Mouse (Mus musculus): ENCODE results near the gene Stag1. TPM values are rescaled to one million over a fixed set of nuclear protein-coding genes. Genes with fewer than 3 reads are reported as not detected.
A peak's percentile ranks its signal among the peaks of the same experiment; 100 is the strongest.

Stag1 gene
- polyA plus RNA-seq, 1 experiment from 2014 or later = 28.9 TPM

DNA sequence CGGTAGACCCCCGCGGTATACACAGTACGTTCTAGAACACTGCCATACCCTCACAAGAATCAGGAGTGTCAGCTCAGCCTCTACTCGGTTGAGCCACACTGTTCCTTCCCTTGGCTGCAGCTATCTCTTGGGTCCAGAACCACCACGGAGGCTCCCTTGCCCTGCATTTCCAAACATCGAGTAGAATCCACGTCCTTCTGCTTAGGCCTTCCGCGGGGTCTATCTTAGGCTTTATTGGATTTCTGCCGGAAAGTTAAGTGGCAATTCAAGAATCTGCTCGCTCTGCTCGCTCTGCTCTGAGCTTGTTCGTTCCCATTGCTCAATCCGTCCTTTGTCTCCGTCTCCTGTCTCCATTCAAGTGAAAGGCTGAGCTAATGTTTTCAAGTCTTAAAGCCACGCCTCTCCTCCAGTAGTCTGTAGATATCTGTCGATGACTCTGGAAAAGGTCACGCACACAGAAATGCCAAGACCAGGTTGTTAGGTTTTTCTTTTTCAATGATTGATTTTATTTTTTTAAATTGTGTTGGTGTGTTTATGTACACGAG lies 17.3 kb upstream of the Stag1 start:
- no peak overlapping the region for H3K4me3 ChIP-seq
- 48% methylated on average over 20 of the region's 20 CpGs for WGBS

GRCm38 (mm10) chr9:100581543-100582492 lies 15.8 kb upstream of the Stag1 start:
- peak; percentile 59; the same call in 1 of the 2 replicates for ATAC-seq (ENCODE audit: low FRiP score, low read depth)
- WGBS = 24% methylated on average over 13 of the region's 13 CpGs

More for the DNA sequence above, 17.3 kb upstream of the Stag1 start:
- Histone ChIP-seq H3K4me2 (no peak overlapping the region), H3K27ac (replicated peaks) (no peak overlapping the region), H3K9ac (no peak overlapping the region), H3K36me3 (no peaks in the 10 kb centered on the region), H3K27me3 (no peaks in the 10 kb centered on the region), H3K4me1 (replicated peaks) (peaks cover 17% of the 10 kb centered on the region), H3K9me3 (no peaks in the 10 kb centered on the region)
- no peak for ATAC-seq (ENCODE audit: low FRiP score, low read depth)

DNA sequence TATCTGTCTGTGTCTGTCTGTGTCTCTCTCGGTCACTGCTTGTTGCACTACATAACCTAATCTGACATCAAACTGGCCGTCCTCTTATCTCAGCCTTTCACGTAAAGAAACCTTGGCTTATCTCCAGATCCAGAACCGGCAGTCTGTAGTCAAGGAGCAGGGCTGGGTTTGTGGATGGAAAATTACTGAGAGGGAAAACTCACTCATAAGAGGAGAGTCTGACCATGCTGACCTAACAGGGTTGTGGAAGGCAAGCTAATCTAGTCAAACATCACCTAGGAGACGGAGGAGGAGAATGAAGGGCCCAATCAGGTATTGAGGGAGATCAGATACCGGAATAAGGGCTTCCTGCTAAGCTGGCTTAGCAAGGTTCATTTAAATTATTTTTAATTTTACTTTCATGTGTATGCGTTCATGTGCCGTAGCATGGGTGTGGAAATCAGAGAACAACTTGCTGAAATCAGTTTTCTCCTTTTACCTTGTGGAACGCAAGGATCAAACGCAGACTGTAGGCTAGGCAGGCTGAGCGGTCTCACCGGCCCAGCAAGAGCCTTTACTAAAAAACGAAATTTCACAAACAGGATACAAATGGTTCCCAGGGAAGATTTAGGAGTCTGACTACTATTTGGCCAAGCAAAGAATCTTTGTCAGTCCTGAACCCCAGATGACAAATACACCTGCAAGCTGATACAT lies 14.6 kb upstream of the Stag1 start:
- Histone ChIP-seq H3K9ac (no peak overlapping the region), H3K4me1 (replicated peaks) (peaks cover 17% of the 10 kb centered on the region), H3K4me2 (no peak overlapping the region), H3K4me3 (no peak overlapping the region), H3K27ac (replicated peaks) (no peak overlapping the region; the same call in 1 of the 2 replicates), H3K9me3 (no peaks in the 10 kb centered on the region), H3K36me3 (no peaks in the 10 kb centered on the region), H3K27me3 (no peaks in the 10 kb centered on the region)
- ATAC-seq (ENCODE audit: low FRiP score, low read depth) = no peak
- WGBS = 59% methylated on average over 13 of the region's 13 CpGs

More at GRCm38 (mm10) chr9:100581543-100582492, 15.8 kb upstream of the Stag1 start:
- Histone ChIP-seq H3K4me3 (no peak overlapping the region), H3K4me2 (no peak overlapping the region), H3K9ac (no peak overlapping the region), H3K36me3 (no peaks in the 10 kb centered on the region), H3K9me3 (no peaks in the 10 kb centered on the region), H3K27me3 (no peaks in the 10 kb centered on the region), H3K4me1 (replicated peaks) (peaks cover 17% of the 10 kb centered on the region), H3K27ac (replicated peaks) (peak overlapping the region; percentile 12)

DNA sequence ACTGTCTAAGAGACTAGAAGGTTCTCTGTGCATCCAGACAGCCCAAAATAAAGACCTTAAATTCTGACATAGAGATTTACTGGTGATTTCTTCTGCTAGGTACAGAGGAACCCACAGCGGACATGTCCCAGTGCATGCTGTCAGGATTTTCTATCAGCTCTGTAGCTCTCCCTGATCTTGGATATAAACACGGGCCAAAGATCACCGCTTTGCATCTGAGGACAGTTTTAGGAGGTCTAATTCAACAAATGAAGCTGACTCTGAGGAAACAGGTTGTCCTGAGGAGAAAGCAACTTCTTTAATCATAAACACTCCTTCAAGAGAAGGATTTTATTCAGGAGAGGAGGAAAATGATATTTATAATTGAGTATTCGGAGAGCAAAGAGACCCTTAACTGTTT lies 13.6 kb upstream of the Stag1 start:
- Histone ChIP-seq H3K9ac (no peak overlapping the region), H3K27me3 (no peaks in the 10 kb centered on the region), H3K27ac (replicated peaks) (no peak overlapping the region), H3K9me3 (no peaks in the 10 kb centered on the region), H3K36me3 (no peaks in the 10 kb centered on the region), H3K4me1 (replicated peaks) (peaks cover 17% of the 10 kb centered on the region), H3K4me3 (no peak overlapping the region), H3K4me2 (no peak overlapping the region)
- 93% methylated on average over 4 of the region's 4 CpGs for WGBS
- ATAC-seq (ENCODE audit: low FRiP score, low read depth) = no peak

GRCm38 (mm10) chr9:100590462-100590861 lies 7.1 kb upstream of the Stag1 start:
- Histone ChIP-seq H3K4me2 (no peak overlapping the region), H3K9me3 (no peaks in the 10 kb centered on the region), H3K4me3 (no peak overlapping the region), H3K4me1 (replicated peaks) (no peaks in the 10 kb centered on the region), H3K27ac (replicated peaks) (no peak overlapping the region), H3K9ac (no peak overlapping the region), H3K36me3 (no peaks in the 10 kb centered on the region), H3K27me3 (no peaks in the 10 kb centered on the region)
- 69% methylated on average over 4 of the region's 4 CpGs for WGBS
- ATAC-seq (ENCODE audit: low FRiP score, low read depth) = no peak

- Histone ChIP-seq H3K27ac (replicated peaks) (no peak overlapping the region), H3K36me3 (no peaks in the 10 kb centered on the region), H3K4me3 (no peak overlapping the region), H3K9ac (no peak overlapping the region), H3K4me2 (no peak overlapping the region), H3K27me3 (no peaks in the 10 kb centered on the region), H3K9me3 (no peaks in the 10 kb centered on the region), H3K4me1 (replicated peaks) (peaks cover 8% of the 10 kb centered on the region)
- ATAC-seq (ENCODE audit: low FRiP score, low read depth) = no peak
- 87% methylated on average over 8 of the region's 8 CpGs for WGBS
Observed at GRCm38 (mm10) chr9:100596317-100596716, 1.3 kb upstream of the Stag1 start.

DNA sequence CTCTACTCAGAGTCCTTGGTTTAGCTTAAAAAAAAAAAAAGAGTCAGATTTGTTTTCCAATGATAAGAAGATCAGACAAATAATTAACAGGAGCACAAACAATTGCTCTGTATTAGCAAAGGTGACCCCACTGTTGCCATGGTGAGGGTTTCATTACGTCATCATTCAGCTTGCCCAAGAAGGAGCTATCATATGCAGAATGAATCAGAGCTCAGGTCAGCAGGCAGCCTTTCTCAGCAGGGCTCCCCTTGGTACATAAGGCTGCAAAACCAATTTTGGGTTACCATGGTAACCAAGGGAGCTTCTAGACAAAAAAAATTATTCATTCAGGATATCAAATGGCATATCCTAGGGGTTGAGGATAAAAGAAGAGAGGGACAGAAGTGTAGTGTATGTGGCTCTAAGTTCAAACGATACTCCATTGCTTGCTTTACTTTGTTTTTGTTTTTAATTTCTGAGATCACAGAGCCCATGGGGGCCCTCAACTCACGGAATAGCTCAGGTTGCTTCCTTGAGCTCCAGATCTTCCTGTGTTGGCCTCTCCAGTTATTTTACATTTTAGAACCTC lies 2.2 kb downstream of the Stag1 start:
- H3K27me3 ChIP-seq = no peaks in the 10 kb centered on the region
- peaks cover 8% of the 10 kb centered on the region for H3K4me1 ChIP-seq (replicated peaks)
- H3K4me3 ChIP-seq = no peak overlapping the region
- H3K9me3 ChIP-seq = no peaks in the 10 kb centered on the region
- ATAC-seq (ENCODE audit: low FRiP score, low read depth) = peak; percentile 59; the same call in 1 of the 2 replicates
- no peak overlapping the region for H3K4me2 ChIP-seq
- 28% methylated on average over 3 of the region's 3 CpGs for WGBS
- no peak overlapping the region for H3K9ac ChIP-seq
- peak overlapping the region; percentile 53 for H3K27ac ChIP-seq (replicated peaks)
- H3K36me3 ChIP-seq = no peaks in the 10 kb centered on the region

GRCm38 (mm10) chr9:100602130-100602529 lies 4.5 kb downstream of the Stag1 start:
- Histone ChIP-seq H3K27me3 (no peaks in the 10 kb centered on the region), H3K27ac (replicated peaks) (no peak overlapping the region), H3K4me2 (no peak overlapping the region), H3K9me3 (no peaks in the 10 kb centered on the region), H3K9ac (no peak overlapping the region), H3K4me3 (no peak overlapping the region), H3K36me3 (no peaks in the 10 kb centered on the region), H3K4me1 (replicated peaks) (peaks cover 16% of the 10 kb centered on the region)
- 87% methylated on average over 1 of the region's 1 CpGs for WGBS
- ATAC-seq (ENCODE audit: low FRiP score, low read depth) = no peak

DNA sequence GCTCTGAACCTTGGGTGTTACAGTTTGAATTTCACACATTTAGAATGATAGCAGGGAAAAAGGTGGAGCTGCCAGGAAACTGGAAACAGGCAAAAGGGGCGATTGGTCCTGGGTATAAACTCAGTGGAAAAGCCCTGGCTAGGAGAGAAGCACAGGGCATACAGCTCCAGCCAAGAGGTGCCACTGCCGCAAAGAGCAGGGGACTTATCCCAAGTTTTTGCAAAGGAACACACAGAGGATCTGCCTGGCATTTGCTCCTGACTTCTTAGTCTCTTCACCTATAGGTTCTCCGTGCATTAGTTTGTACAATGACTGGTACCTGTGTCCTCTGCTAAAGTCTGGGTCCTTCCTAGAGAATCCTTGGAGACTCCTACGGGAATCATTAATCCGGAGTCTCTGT lies 5.6 kb downstream of the Stag1 start:
- no peak for ATAC-seq (ENCODE audit: low FRiP score, low read depth)
- H3K4me3 ChIP-seq = no peak overlapping the region
- no peaks in the 10 kb centered on the region for H3K36me3 ChIP-seq
- WGBS = 76% methylated on average over 5 of the region's 5 CpGs
- H3K27ac ChIP-seq (replicated peaks) = no peak overlapping the region
- no peak overlapping the region for H3K9ac ChIP-seq
- H3K4me2 ChIP-seq = no peak overlapping the region
- H3K4me1 ChIP-seq (replicated peaks) = peaks cover 16% of the 10 kb centered on the region
- no peaks in the 10 kb centered on the region for H3K27me3 ChIP-seq
- H3K9me3 ChIP-seq = no peaks in the 10 kb centered on the region

DNA sequence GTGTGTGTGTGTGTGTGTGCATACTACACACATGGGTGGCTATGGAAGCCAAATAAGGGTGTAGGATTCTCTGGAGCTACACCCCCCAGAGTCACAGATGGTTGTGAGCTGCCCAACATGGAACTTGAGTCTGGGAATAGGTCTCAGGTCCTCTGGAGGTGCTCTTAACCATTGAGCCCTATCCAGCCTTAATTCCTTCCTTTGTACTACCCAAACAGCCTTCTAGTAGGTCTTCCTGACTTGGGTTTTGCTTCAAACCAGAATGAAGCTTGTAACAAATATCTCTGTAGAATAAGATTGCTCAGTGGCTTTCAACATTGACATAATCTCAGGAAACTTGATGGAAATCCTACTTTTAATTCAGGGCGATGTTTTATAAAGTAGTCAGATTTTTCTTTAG lies 7.9 kb downstream of the Stag1 start:
- Histone ChIP-seq H3K27ac (replicated peaks) (no peak overlapping the region), H3K27me3 (no peaks in the 10 kb centered on the region), H3K4me2 (no peak overlapping the region), H3K9ac (no peak overlapping the region), H3K4me1 (replicated peaks) (peaks cover 8% of the 10 kb centered on the region; the same call in 1 of the 2 replicates), H3K9me3 (no peaks in the 10 kb centered on the region), H3K36me3 (no peaks in the 10 kb centered on the region), H3K4me3 (no peak overlapping the region)
- WGBS = 98% methylated on average over 1 of the region's 1 CpGs
- no peak for ATAC-seq (ENCODE audit: low FRiP score, low read depth)

- no peak overlapping the region for H3K27ac ChIP-seq (replicated peaks)
- peaks cover 8% of the 10 kb centered on the region; the same call in 1 of the 2 replicates for H3K4me1 ChIP-seq (replicated peaks)
- H3K27me3 ChIP-seq = no peaks in the 10 kb centered on the region
- H3K4me2 ChIP-seq = 0 out of 2 replicates have a peak overlapping the region, but pooled peaks have one; percentile 7
- no peak overlapping the region for H3K4me3 ChIP-seq
- no peak overlapping the region for H3K9ac ChIP-seq
- ATAC-seq (ENCODE audit: low FRiP score, low read depth) = no peak
- no peaks in the 10 kb centered on the region for H3K9me3 ChIP-seq
- no peaks in the 10 kb centered on the region for H3K36me3 ChIP-seq
- 34% methylated on average over 7 of the region's 7 CpGs for WGBS
Observed at GRCm38 (mm10) chr9:100605985-100606554, 8.5 kb downstream of the Stag1 start.
